Mouse (Mus musculus): Measurements from ENCODE around the gene Hs3st5. TPM values are rescaled to one million over a fixed set of nuclear protein-coding genes. Genes with fewer than 3 reads are reported as not detected.

Hs3st5 gene
- polyA plus RNA-seq (2021) = 0.17 TPM

DNA sequence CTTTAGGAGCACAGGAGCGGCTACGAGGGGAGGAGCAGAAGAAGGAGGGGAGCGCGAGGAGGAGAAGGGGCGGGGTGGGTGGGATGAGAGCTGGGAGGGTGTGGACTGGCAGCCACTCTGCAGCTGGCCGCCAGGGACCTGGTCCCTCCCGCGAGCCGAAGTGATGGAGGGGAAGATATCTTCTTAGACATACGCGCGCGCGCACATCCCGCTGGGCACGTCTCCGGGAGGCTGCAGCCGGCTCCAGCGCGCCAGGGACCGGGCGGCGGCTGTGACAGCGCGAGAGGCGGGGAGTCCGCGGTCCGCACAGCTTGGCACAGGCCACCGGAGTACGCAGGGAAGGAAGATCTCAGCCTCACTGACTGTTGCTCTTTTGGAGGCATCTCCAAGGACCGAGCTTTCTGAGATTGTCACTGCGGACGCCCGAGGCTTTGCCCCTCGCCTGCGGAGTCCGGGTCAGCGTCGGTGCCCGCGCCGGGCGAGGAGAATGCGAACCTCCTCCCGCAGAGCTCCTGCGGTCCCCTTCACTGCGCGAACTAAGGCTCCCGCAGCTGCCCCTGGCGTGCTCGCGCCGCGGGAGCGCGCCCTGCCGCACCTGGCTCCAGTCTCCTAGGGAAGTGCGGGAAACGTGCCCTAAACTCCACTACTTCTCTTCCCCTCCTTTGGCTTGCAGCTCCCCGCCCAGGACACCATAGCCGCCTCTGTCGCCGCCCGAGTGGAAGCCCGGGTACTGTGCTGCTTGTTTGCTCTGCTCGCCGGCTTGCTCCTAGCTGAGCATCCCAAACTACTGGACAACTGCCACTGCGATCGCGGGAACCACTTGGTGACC, at the start of gene Hs3st5:
Gene Hs3st5 (plus strand): TSS at position 88 of the 829 bp plus-strand sequence.
- ATAC-seq (peak; percentile 75), DNase-seq (ENCODE audit: low read depth, low spot score) (no peak)
- in situ Hi-C loops (cut with MboI; ENCODE audit: low pct_unique_long_range_greater_than_20kb) = no loop called here
- ChIA-PET POLR2A (interaction anchor here (0.6 kb wide), 1 partner anchor 101 kb away, joined by 4 read pairs; no protein-coding TSS in a partner anchor), CTCF (no interaction called here)
- H3K27me3 ChIP-seq = peaks cover 8% of the 10 kb centered on the region
- TF ChIP-seq CTCF (IDR thresholded peaks at IDR 0.05) = no peak

DNA sequence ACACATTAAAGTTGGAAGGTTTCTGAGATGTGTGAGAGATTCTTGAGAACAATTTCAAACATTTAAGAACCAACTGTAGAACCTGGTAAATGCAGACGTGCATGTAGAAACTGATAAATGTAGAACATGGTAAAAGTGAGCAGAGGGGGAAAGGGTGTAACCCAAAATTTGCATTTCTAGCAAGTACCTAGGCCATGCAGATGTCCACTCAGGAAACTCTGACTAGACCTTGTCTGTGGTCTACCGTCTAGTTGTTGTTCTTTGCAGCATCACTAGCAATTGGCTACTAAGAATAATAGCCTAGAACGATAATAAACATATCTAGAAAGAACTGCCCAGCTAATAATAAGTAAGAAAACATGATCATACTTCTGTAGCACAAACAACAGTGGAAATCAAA, 38.0 kb upstream of the Hs3st5 start:
- in situ Hi-C loops (cut with MboI; ENCODE audit: low pct_unique_long_range_greater_than_20kb) = no loop called here
- ATAC-seq (no peak), DNase-seq (ENCODE audit: low read depth, low spot score) (no peak)
- POLR2A ChIA-PET = no interaction called here
- CTCF ChIA-PET = interaction anchor here (1.3 kb wide), 1 partner anchor 25 kb away, joined by 3 read pairs; no protein-coding TSS in a partner anchor
- TF ChIP-seq CTCF (IDR thresholded peaks at IDR 0.05) = no peak
- H3K27me3 ChIP-seq = peaks cover 2% of the 10 kb centered on the region

- POLR2A ChIA-PET = no interaction called here
- in situ Hi-C loops (cut with MboI; ENCODE audit: low pct_unique_long_range_greater_than_20kb) = no loop called here
These were observed 35.5 kb upstream of the Hs3st5 start for GRCm38 (mm10) chr10:36471135-36471534.

DNA sequence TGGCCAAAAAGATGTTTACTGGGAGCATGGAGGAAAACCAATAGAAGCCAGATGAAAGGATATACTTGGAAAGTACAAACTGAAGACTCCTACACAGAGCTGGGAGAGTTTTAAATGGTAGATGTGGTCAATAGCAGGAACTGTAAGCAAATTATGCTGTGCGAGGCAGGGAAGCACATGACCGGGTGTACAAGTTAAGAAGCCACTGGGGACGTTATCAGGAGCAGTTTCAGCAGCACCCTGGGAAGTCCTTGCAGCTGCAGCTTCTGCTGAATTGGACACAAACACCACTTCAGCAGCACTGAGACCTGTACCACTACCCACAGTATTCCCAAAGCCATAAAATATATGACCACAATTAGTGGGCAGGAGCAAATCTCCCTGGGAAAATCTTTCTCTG, 31.8 kb upstream of the Hs3st5 start:
- no peak for TF ChIP-seq CTCF (IDR thresholded peaks at IDR 0.05)
- CTCF ChIA-PET = no interaction called here
- in situ Hi-C loops (cut with MboI; ENCODE audit: low pct_unique_long_range_greater_than_20kb) = no loop called here
- POLR2A ChIA-PET = no interaction called here
- ATAC-seq (no peak), DNase-seq (ENCODE audit: low read depth, low spot score) (no peak)
- H3K27me3 ChIP-seq = peaks cover 2% of the 10 kb centered on the region

More at GRCm38 (mm10) chr10:36471135-36471534, 35.5 kb upstream of the Hs3st5 start:
- CTCF ChIA-PET = interaction anchor here (1.2 kb wide), 1 partner anchor 19 kb away, joined by 3 read pairs; no protein-coding TSS in a partner anchor
- ATAC-seq (no peak), DNase-seq (ENCODE audit: low read depth, low spot score) (no peak)
- no peak for TF ChIP-seq CTCF (IDR thresholded peaks at IDR 0.05)
- H3K27me3 ChIP-seq = peaks cover 2% of the 10 kb centered on the region

GRCm38 (mm10) chr10:36477543-36477942, 29.1 kb upstream of the Hs3st5 start:
- TF ChIP-seq CTCF (IDR thresholded peaks at IDR 0.05) = no peak
- POLR2A ChIA-PET = no interaction called here
- DNase-seq (ENCODE audit: low read depth, low spot score) (no peak), ATAC-seq (no peak)
- in situ Hi-C loops (cut with MboI; ENCODE audit: low pct_unique_long_range_greater_than_20kb) = no loop called here
- peaks cover 11% of the 10 kb centered on the region for H3K27me3 ChIP-seq
- CTCF ChIA-PET = no interaction called here

DNA sequence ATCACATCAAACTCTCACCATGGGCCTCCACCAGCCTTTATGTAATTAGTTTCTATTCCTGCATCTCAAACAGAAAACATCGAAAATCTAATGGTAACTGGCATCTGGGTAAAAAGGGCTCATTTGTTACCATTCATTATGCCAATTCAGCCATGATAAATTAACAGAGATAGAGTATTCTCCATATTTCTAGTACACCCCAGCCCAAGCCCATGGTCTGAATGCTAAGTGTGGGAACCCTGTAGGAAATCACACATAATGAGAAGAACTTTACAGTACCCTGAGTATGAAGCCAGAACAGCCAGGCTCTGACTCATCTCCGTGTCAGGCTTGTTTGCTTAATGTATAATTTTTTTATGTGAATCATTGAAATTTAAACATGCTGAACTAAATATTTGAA, 23.3 kb upstream of the Hs3st5 start:
- no peak for ATAC-seq
- no peak for DNase-seq (ENCODE audit: low read depth, low spot score)
- H3K27me3 ChIP-seq = peaks cover 13% of the 10 kb centered on the region
- ChIA-PET POLR2A (no interaction called here), CTCF (no interaction called here)
- in situ Hi-C loops (cut with MboI; ENCODE audit: low pct_unique_long_range_greater_than_20kb) = no loop called here
- no peak for TF ChIP-seq CTCF (IDR thresholded peaks at IDR 0.05)

GRCm38 (mm10) chr10:36484011-36484410, 22.6 kb upstream of the Hs3st5 start:
- ATAC-seq (no peak), DNase-seq (ENCODE audit: low read depth, low spot score) (no peak)
- in situ Hi-C loops (cut with MboI; ENCODE audit: low pct_unique_long_range_greater_than_20kb) = no loop called here
- CTCF ChIA-PET = no interaction called here
- peaks cover 13% of the 10 kb centered on the region for H3K27me3 ChIP-seq
- POLR2A ChIA-PET = no interaction called here
- TF ChIP-seq CTCF (IDR thresholded peaks at IDR 0.05) = no peak

DNA sequence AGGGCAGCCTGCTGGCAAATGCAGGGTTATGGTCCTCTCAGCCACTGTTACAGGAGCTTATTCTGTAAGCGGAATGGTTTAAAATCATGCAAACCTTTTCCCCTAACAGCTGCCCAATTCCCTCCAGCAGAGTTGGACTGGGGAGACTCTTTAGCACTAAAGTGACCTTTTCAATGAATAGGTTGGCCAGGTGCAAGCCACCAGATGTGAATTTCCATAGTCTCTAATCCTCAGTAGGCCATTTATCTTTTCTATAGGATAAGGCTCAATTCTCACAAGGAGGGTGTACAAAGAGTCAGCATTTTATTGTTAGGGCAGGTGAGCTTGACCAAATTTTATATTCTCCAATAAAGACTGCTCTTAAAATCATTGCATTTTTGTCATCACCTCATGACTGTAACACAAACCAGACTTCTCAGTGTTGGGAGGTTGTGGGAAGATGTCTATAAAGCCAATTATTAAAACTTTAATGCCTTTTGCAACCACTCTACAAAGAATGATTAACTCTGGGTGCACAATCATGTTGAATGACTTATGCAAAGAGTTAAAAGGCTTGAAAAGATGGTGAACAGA, 21.8 kb upstream of the Hs3st5 start:
- POLR2A ChIA-PET = no interaction called here
- no peak for DNase-seq (ENCODE audit: low read depth, low spot score)

GRCm38 (mm10) chr10:36493566-36493965, 13.0 kb upstream of the Hs3st5 start:
- ChIA-PET POLR2A (no interaction called here), CTCF (no interaction called here)
- in situ Hi-C loops (cut with MboI; ENCODE audit: low pct_unique_long_range_greater_than_20kb) = no loop called here
- no peak for DNase-seq (ENCODE audit: low read depth, low spot score)
- ATAC-seq = no peak
- no peak for TF ChIP-seq CTCF (IDR thresholded peaks at IDR 0.05)
- no peaks in the 10 kb centered on the region for H3K27me3 ChIP-seq

More for the DNA sequence above, 21.8 kb upstream of the Hs3st5 start:
- ATAC-seq = no peak
- no peak for TF ChIP-seq CTCF (IDR thresholded peaks at IDR 0.05)
- peaks cover 13% of the 10 kb centered on the region for H3K27me3 ChIP-seq
- in situ Hi-C loops (cut with MboI; ENCODE audit: low pct_unique_long_range_greater_than_20kb) = no loop called here
- CTCF ChIA-PET = no interaction called here

DNA sequence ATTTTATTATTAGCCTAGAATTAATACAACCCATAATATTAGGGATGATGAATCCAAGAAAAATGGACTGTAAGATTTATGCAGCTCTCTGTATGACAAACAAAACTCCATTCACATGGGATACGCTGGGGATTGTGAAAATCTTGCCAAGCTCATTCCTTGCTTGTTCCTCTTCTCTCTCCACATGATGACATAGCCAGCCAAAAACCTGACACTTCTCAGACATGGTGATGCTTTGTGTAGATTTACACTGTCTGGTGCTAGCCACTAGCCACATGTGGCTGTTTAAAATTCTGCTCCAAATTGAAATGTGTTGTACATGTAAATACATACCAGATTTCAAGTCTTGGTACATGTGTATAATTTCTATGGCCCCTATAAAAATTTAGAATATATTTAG, 6.9 kb upstream of the Hs3st5 start:
- TF ChIP-seq CTCF (IDR thresholded peaks at IDR 0.05) = no peak
- no peaks in the 10 kb centered on the region for H3K27me3 ChIP-seq
- ATAC-seq = no peak
- CTCF ChIA-PET = interaction anchor here (1.6 kb wide), 1 partner anchor 10 kb away, joined by 4 read pairs; no protein-coding TSS in a partner anchor
- in situ Hi-C loops (cut with MboI; ENCODE audit: low pct_unique_long_range_greater_than_20kb) = no loop called here
- POLR2A ChIA-PET = no interaction called here
- no peak for DNase-seq (ENCODE audit: low read depth, low spot score)

- no peak for TF ChIP-seq CTCF (IDR thresholded peaks at IDR 0.05)
- no peak for ATAC-seq
- H3K27me3 ChIP-seq = peaks cover 8% of the 10 kb centered on the region
- in situ Hi-C loops (cut with MboI; ENCODE audit: low pct_unique_long_range_greater_than_20kb) = no loop called here
- ChIA-PET POLR2A (no interaction called here), CTCF (interaction anchor here (1.3 kb wide), 1 partner anchor 9 kb away, joined by 3 read pairs; no protein-coding TSS in a partner anchor)
- no peak for DNase-seq (ENCODE audit: low read depth, low spot score)
These were observed 434 bp upstream of the Hs3st5 start for GRCm38 (mm10) chr10:36506033-36506726.
